ENCODE assay signal across 9 mouse cellular contexts in the genomic region with DNA sequence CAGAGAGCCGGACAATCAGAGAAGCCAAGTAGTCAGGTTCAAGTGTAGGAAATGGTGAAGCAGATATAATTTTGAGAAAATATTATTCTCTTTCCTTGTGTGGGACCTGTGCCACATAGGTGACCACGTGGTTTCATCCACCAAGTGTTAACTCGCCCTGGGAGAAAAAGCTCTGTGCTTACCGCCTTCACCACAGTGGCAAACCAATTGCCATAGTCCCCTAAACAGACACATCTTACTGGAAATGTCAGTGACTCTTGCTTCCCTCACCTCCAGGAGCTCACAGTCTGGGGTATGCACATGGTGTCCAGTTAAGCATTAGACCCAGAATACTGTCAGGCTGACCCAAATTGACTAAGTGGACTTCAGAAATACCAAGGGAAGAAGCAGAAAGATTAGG.
"Had no signal": no experiment of that assay in that cellular context is flagged by ENCODE, and none has a peak within 500 bp of the region (broad histone marks: within the 10 kb centered on the region; RNA-seq: fewer than 3 reads in every experiment).

No protein-coding gene starts in this region.

- H3K27me3 ChIP-seq: kidney, embryonic 15.5 days; limb, embryonic 13.5 days; midbrain, embryonic 12.5 days had no signal

- H3K9ac ChIP-seq: kidney, embryonic 15.5 days; limb, embryonic 13.5 days; liver, embryonic 14.5 days; midbrain, embryonic 12.5 days had no signal

- H3K27ac ChIP-seq: kidney, embryonic 15.5 days; limb, embryonic 13.5 days; liver, embryonic 14.5 days; midbrain, embryonic 12.5 days had no signal

- H3K36me3 ChIP-seq: kidney, embryonic 15.5 days; limb, embryonic 13.5 days; midbrain, embryonic 12.5 days had no signal

- H3K4me2 ChIP-seq: kidney, embryonic 15.5 days; limb, embryonic 13.5 days; midbrain, embryonic 12.5 days had no signal

- H3K9me3 ChIP-seq: kidney, embryonic 15.5 days; limb, embryonic 13.5 days; midbrain, embryonic 12.5 days had no signal

- DNase-seq: kidney, adult 2 months; kidney, postnatal 25 days; layer of hippocampus, adult 9-11 months; lung, adult 18-20 months; right cerebral cortex, postnatal 14 days had no signal

- H3K4me3 ChIP-seq: kidney, embryonic 15.5 days; limb, embryonic 13.5 days; midbrain, embryonic 12.5 days had no signal
